In the genomic region with DNA sequence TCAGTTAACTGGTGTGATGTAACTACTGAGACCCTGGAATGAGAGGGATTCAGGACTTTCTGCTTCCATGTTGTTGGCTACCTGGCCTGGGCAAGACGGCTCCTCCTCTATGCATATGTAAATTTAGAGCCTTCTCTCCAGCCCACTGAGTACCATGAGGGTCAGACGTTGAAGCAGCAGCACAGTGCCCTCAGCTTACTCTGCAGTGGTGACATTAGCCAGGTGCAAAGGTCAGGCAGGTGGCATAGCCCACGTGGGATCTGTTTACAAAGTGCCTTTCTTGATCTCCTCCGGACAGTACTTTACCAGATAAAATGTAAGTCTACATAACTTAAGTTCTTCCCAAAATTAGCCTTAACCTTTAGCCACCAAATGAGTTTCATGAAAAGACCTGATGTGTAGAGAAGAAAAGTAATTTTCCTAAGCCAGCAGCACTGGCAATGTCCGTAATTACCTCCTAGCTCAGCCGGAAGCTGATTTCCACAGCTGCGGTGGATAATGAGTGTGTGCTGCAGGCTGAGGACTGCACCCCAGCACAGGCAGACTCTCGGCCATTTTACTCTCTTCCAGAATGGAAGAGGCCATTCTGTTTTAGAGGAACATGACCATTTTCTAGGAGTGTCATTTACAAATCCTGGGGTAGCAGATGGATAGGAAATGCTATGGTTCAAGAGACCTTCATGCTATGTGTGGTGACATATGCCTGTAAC, we compare ENCODE assay signal across 23 mouse cellular contexts.
DNase-seq lines count a peak whose midpoint lies in the region; ATAC-seq lines count a peak whose summit lies in the region.
"Had no signal": no experiment of that assay in that cellular context is flagged by ENCODE, and none has a peak within 500 bp of the region (broad histone marks: within the 10 kb centered on the region; RNA-seq: fewer than 3 reads in every experiment).

No protein-coding gene starts in this region.

- peak; percentile 48 for DNase-seq in intestine, embryonic 14.5 days (ENCODE audit: low spot score)
- peak; percentile 10 for DNase-seq in yolk sac, embryonic 10.5 days (ENCODE audit: low spot score)
- DNase-seq in ovary, postnatal 36 days (ENCODE audit: low spot score), result no peak
- DNase-seq: adrenal gland, adult 8-10 months; cerebellum, adult 8-10 months; cerebellum, postnatal 36 days; gastrocnemius, postnatal 36 days; heart, postnatal 4 days; layer of hippocampus, adult 9-11 months; lung, postnatal 4 days; retina, postnatal 1 day; right cerebral cortex, postnatal 25 days; spleen, adult 18-20 months had no signal

- peaks cover 24% of the 10 kb centered on the region for H3K4me1 ChIP-seq in hindbrain, embryonic 13.5 days (replicated peaks)
- H3K4me1 ChIP-seq in hindbrain, embryonic 16.5 days (ENCODE audit: control insufficient read depth, insufficient read depth, low read depth, low read length), result peaks cover 10% of the 10 kb centered on the region
- peaks cover 18% of the 10 kb centered on the region for H3K4me1 ChIP-seq in midbrain, embryonic 13.5 days (replicated peaks)
- H3K4me1 ChIP-seq in midbrain, embryonic 16.5 days (ENCODE audit: control insufficient read depth, insufficient read depth, low read length), result peaks cover 10% of the 10 kb centered on the region
- peaks cover 3% of the 10 kb centered on the region; the same call in 1 of the 2 replicates for H3K4me1 ChIP-seq in intestine, embryonic 14.5 days (replicated peaks; ENCODE audit: control insufficient read depth, insufficient read depth, low read length)
- H3K4me1 ChIP-seq: embryonic facial prominence, embryonic 15.5 days; liver, embryonic 15.5 days had no signal

- H3K9me3 ChIP-seq in hindbrain, embryonic 13.5 days, result no peaks in the 10 kb centered on the region
- H3K9me3 ChIP-seq in hindbrain, embryonic 16.5 days (ENCODE audit: control insufficient read depth, low read length), result no peaks in the 10 kb centered on the region
- H3K9me3 ChIP-seq in midbrain, embryonic 13.5 days, result no peaks in the 10 kb centered on the region
- H3K9me3 ChIP-seq in midbrain, embryonic 16.5 days (replicated peaks; ENCODE audit: control insufficient read depth, low read length, poor library complexity, severe bottlenecking), result no peaks in the 10 kb centered on the region
- H3K9me3 ChIP-seq in intestine, embryonic 14.5 days (ENCODE audit: control insufficient read depth, low read length), result no peaks in the 10 kb centered on the region
- H3K9me3 ChIP-seq: embryonic facial prominence, embryonic 15.5 days; heart, embryonic 15.5 days; kidney, embryonic 15.5 days; limb, embryonic 13.5 days; liver, embryonic 15.5 days had no signal

- 0 out of 2 replicates have a peak, but pooled peaks have one; percentile 15 for ATAC-seq in hindbrain, embryonic 13.5 days (ENCODE audit: low FRiP score)
- ATAC-seq in hindbrain, embryonic 16.5 days, result no peak
- ATAC-seq in midbrain, embryonic 13.5 days, result peak; percentile 29; the same call in 1 of the 2 replicates
- ATAC-seq in midbrain, embryonic 16.5 days, result no peak
- ATAC-seq in intestine, embryonic 14.5 days (replicated peaks; ENCODE audit: low FRiP score, low TSS enrichment, low read depth), result no peak
- ATAC-seq: inflammation-experienced regulatory T-cells, adult 6 months had no signal

- H3K4me2 ChIP-seq in hindbrain, embryonic 13.5 days, result no peak overlapping the region
- no peak overlapping the region for H3K4me2 ChIP-seq in hindbrain, embryonic 16.5 days (ENCODE audit: low read length)
- H3K4me2 ChIP-seq in midbrain, embryonic 13.5 days (replicated peaks), result no peak overlapping the region
- no peak overlapping the region for H3K4me2 ChIP-seq in midbrain, embryonic 16.5 days (ENCODE audit: low read length)
- no peak overlapping the region for H3K4me2 ChIP-seq in intestine, embryonic 14.5 days (ENCODE audit: low read length)
- H3K4me2 ChIP-seq: embryonic facial prominence, embryonic 15.5 days; heart, embryonic 15.5 days; kidney, embryonic 15.5 days; limb, embryonic 13.5 days; liver, embryonic 15.5 days had no signal

- peak overlapping the region; percentile 56; the same call in 1 of the 2 replicates for H3K27ac ChIP-seq in hindbrain, embryonic 13.5 days
- H3K27ac ChIP-seq in hindbrain, embryonic 16.5 days (ENCODE audit: low read depth, low read length), result no peak overlapping the region
- no peak overlapping the region for H3K27ac ChIP-seq in midbrain, embryonic 13.5 days
- no peak overlapping the region for H3K27ac ChIP-seq in midbrain, embryonic 16.5 days (ENCODE audit: low read length)
- H3K27ac ChIP-seq in intestine, embryonic 14.5 days (ENCODE audit: low read depth), result no peak overlapping the region
- H3K27ac ChIP-seq: embryonic facial prominence, embryonic 15.5 days; heart, embryonic 15.5 days; kidney, embryonic 15.5 days; limb, embryonic 13.5 days; liver, embryonic 15.5 days had no signal

- 58% methylated on average over 8 of the region's 8 CpGs for whole genome bisulfite sequencing in hindbrain, embryonic 13.5 days
- 57% methylated on average over 8 of the region's 8 CpGs for WGBS in hindbrain, embryonic 16.5 days
- WGBS in midbrain, embryonic 13.5 days, result 59% methylated on average over 8 of the region's 8 CpGs
- 52% methylated on average over 8 of the region's 8 CpGs for WGBS in midbrain, embryonic 16.5 days
- WGBS in intestine, embryonic 14.5 days, result 43% methylated on average over 8 of the region's 8 CpGs

- peaks cover 18% of the 10 kb centered on the region for H3K36me3 ChIP-seq in hindbrain, embryonic 13.5 days
- 0 out of 2 replicates have a peak, but pooled peaks cover 3% of the 10 kb centered on the region for H3K36me3 ChIP-seq in hindbrain, embryonic 16.5 days (ENCODE audit: control insufficient read depth, insufficient read depth, low read length)
- peaks cover 16% of the 10 kb centered on the region for H3K36me3 ChIP-seq in midbrain, embryonic 13.5 days
- H3K36me3 ChIP-seq in midbrain, embryonic 16.5 days (ENCODE audit: control insufficient read depth, insufficient read depth, low read length), result peaks cover 5% of the 10 kb centered on the region; the same call in 1 of the 2 replicates
- H3K36me3 ChIP-seq in intestine, embryonic 14.5 days (ENCODE audit: control insufficient read depth, insufficient read depth, low read length), result peaks cover 21% of the 10 kb centered on the region

- H3K9ac ChIP-seq in hindbrain, embryonic 13.5 days, result no peak overlapping the region
- no peak overlapping the region for H3K9ac ChIP-seq in hindbrain, embryonic 16.5 days (ENCODE audit: low read depth, low read length)
- H3K9ac ChIP-seq in midbrain, embryonic 13.5 days (replicated peaks), result no peak overlapping the region
- H3K9ac ChIP-seq in midbrain, embryonic 16.5 days (ENCODE audit: low read depth, low read length), result no peak overlapping the region
- H3K9ac ChIP-seq in intestine, embryonic 14.5 days (ENCODE audit: low read length), result no peak overlapping the region
- H3K9ac ChIP-seq: embryonic facial prominence, embryonic 15.5 days; heart, embryonic 15.5 days; kidney, embryonic 15.5 days; limb, embryonic 13.5 days; liver, embryonic 15.5 days had no signal

- H3K27me3 ChIP-seq in hindbrain, embryonic 13.5 days, result no peaks in the 10 kb centered on the region
- H3K27me3 ChIP-seq in hindbrain, embryonic 16.5 days (replicated peaks; ENCODE audit: control insufficient read depth, insufficient read depth, low read length), result no peaks in the 10 kb centered on the region
- no peaks in the 10 kb centered on the region for H3K27me3 ChIP-seq in midbrain, embryonic 13.5 days
- no peaks in the 10 kb centered on the region for H3K27me3 ChIP-seq in midbrain, embryonic 16.5 days (ENCODE audit: control insufficient read depth, insufficient read depth, low read depth, low read length)
- no peaks in the 10 kb centered on the region for H3K27me3 ChIP-seq in intestine, embryonic 14.5 days (replicated peaks; ENCODE audit: control insufficient read depth, insufficient read depth, low read length)
- H3K27me3 ChIP-seq: embryonic facial prominence, embryonic 15.5 days; heart, embryonic 15.5 days; kidney, embryonic 15.5 days; limb, embryonic 13.5 days; liver, embryonic 15.5 days had no signal

- H3K4me3 ChIP-seq in hindbrain, embryonic 13.5 days, result no peak overlapping the region
- no peak overlapping the region for H3K4me3 ChIP-seq in hindbrain, embryonic 16.5 days (ENCODE audit: low read length)
- H3K4me3 ChIP-seq in midbrain, embryonic 13.5 days (replicated peaks), result no peak overlapping the region
- no peak overlapping the region for H3K4me3 ChIP-seq in midbrain, embryonic 16.5 days (ENCODE audit: low read depth, low read length)
- H3K4me3 ChIP-seq in intestine, embryonic 14.5 days (ENCODE audit: low read depth, low read length), result no peak overlapping the region
- H3K4me3 ChIP-seq: embryonic facial prominence, embryonic 15.5 days; heart, embryonic 15.5 days; kidney, embryonic 15.5 days; limb, embryonic 13.5 days; liver, embryonic 15.5 days had no signal

Comparison
In these comparisons a context has a peak if more than half of its experiments do, and no peak if none do; other contexts are left out.
1. ATAC-seq: peak in hindbrain, embryonic 13.5 days (single experiment) and midbrain, embryonic 13.5 days (single experiment); none in hindbrain, embryonic 16.5 days (single experiment), midbrain, embryonic 16.5 days (single experiment) and intestine, embryonic 14.5 days (single experiment).